Mouse (Mus musculus): ENCODE measurements around the gene Spata2l.
"Not testable (repeated sequence)": the region's sequence is repeated elsewhere in the genome, so short reads cannot be mapped to it uniquely, and the experiment has no call there.

Gene Spata2l

DNA sequence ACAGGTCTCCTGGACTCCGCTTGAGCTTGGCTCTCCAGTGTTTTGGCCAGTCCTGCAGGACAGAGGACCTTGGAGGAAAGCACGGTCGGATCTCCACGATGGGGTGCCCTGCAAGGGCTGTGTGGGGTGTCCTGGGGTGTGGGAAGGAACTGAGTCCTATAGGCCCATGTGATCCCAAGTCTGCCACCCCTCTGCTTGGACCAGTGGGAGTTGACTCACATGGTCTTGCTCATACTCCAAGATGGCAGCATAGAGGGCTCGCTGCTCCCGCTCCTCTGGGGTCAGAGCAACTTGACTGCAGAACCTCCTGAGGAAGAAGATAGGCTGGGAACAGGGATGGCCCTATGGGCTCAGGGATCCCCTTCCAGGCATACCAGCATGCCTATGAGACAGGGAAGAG is 11.7 kb upstream of the Spata2l start:
- DNase-seq (ENCODE audit: low read depth, low spot score): no peak

DNA sequence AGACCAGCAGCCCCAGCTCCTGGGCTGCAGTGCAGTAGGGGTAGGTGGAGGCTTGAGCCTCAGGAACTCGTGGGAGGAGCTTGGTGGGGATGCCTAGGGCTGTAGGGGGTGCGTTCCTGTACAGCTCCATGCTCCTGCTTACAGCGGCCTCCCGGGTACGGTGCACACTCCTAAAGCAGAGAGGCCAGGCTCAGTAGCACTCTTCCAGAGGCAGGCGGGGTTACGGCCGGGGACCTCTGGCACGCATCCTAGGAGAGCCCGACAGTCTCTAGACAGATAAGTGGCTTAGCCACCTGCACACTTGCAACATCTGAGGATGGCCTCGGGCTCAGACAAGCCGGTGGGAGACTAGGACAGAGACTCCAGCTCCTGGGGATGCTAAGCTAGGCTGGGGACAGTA is 9.5 kb upstream of the Spata2l start:
- no peak for DNase-seq (ENCODE audit: low read depth, low spot score)

DNA sequence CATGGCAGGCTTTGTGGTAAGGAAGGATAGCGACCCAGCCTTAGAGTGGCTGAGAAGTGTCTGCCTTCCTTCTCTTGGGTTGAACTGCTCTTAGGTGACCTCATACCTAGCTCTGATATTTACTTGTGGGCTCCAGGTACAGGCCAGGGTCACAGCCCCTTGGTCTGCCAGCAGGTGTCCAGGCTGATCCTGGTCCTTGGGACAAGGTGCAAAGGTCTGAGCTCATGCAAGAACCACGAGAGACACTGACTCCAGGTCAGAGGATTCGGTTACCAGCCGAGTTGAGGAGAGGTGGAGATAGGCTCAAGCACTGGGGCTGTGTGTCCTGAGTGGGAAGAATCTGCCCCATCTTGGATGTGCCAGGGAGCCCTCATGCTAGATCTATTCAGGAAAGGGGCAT is 8.3 kb upstream of the Spata2l start:
- no peak for DNase-seq (ENCODE audit: low read depth, low spot score)

DNA sequence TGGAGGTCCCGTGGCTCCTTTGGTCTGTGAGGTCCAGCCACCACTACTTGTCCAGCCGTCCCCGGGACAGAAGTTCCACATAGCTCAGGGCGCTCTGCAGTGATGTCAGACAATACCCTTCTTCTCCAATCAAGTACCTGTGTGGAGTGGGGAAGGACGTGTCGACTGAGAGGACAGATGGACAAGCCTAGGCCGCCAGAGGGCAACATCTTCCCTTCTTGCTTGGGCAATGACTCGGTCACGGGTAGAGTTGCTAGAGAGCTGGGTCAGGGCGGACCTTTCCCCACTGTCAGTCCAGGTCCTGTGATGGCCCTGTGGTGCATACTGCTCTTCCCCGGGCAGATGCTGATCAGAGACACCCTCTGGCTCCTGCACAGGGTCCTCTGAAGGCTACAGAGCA is 7.0 kb upstream of the Spata2l start:
- DNase-seq (ENCODE audit: low read depth, low spot score): no peak

DNA sequence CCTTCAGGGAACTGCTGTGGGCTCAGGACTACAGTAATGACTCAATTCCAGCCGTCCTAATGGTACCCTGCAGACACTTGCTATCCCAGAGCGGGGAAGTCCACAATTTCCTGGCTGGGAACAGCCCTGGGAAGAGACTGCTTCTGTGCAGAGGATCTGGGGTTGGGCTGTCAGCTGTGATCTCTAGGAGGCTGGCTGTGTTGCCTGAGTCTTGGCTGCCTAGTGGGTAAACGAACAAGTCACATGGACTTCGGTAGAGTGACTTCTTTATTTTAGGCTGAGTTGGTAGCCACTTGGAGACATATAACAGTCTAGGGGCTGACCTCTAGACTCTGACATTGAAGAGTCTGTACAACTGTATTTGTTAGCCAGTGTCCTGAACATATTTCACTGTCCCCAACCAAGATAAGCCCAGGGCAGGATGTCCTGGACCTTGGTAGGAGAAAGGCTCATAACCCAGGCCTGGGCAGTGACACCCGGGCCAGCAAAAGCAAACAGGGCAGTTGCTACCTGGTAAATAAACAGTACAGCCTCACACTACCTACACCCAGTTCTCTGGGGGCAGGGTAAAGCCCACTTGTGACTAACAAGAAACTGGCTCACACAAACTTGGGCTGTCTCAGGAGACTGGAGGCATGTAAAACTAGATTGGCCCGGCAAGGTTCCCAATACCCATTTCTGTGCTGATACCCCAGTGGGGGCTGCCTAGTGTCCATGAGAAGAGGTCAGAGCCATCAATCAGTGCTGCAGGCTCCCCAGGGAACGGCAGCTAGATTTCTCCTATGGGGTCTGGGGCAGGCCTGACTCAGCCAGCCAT is 6.3 kb upstream of the Spata2l start:
- no peak for DNase-seq (ENCODE audit: low read depth, low spot score)

DNA sequence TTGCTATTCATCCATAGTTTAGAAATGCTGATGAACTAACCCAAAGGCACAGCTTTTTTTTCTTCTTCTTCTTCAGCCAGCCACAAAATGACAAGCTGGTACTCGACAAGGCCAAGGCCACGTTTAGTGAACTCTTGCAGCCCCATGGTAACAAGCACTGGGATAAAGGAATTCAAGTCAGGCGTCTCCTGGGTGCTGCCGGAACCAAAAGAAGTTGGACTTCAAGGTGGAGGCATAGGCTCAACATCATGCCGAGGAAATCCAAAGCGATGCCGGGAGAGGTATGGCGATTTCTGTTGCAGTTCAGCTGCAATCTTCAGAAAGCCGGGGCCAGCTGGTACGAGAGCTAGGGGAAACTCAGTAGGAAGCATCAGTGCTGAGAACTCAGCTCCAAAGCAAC is 3.4 kb upstream of the Spata2l start:
- no peak for DNase-seq (ENCODE audit: low read depth, low spot score)

DNA sequence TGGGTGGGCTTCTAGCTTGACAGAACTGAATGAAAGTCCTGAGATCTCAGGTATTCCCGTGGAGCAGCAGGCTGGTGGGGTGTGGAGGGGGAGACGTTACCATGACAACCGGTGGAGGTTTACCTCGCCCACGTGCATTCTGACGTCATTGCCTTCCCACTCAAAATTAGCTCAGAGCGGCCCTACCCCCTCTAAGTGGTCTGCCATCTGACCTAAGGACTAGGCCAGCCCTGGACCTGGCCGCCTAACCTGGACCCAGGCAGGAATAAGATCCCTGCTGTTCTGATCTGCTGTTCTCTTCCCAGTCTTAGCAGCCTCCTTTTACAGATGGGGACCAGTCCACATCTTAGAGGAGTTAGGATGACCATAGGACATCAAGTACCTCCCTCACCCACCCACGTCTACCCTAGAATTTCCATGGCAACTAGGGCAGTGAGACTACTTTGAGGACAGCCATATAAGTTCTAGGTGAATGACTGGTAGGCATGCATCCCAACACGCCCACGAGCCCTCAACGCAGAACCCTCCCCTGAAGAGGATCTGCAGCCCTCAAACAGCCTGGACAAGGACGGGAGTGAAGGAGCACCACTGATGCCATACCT is 1.0 kb downstream of the Spata2l start:
- no peak for DNase-seq (ENCODE audit: low read depth, low spot score)

DNA sequence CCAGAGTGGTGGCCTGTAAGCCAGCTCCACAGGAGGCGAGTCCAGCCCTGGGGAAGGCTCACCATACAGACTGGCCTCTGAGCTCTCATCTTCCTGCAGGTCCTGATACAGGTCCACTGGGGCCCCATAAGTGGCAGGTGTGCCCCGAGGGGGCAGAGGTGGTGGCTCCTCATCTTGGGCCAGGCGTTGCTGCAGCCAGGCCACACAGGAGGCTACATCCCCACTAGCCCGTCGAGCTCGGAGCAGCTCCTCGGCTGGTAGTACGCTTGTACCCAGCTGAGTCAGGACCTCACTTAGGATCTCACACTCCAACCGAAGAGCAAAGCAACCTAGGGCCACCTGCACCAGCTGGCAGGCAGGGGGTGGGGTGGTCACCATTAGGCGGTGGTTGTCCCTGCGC is 2.3 kb downstream of the Spata2l start:
- DNase-seq (ENCODE audit: low read depth, low spot score): no peak

DNA sequence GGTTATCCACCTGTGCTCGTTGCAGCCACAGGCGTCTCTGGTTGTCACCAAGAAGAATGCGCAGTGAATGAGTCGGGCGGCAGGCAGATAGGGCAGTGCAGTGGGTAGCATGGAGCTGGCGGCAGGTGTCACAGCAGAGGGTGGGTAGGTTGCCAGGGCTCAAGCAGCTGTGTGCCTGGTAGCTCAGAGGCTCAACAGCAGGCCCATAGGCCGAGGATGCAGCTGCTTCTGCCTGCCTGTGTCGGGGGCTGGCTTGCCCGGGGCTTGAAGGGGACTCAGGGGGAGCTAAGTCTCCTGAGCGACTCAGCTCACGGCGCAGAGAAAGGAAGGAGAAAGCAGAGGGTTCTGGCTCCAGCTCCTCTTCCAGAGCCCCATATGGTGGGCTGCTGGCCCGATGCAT is 2.7 kb downstream of the Spata2l start:
- DNase-seq (ENCODE audit: low read depth, low spot score): no peak

DNA sequence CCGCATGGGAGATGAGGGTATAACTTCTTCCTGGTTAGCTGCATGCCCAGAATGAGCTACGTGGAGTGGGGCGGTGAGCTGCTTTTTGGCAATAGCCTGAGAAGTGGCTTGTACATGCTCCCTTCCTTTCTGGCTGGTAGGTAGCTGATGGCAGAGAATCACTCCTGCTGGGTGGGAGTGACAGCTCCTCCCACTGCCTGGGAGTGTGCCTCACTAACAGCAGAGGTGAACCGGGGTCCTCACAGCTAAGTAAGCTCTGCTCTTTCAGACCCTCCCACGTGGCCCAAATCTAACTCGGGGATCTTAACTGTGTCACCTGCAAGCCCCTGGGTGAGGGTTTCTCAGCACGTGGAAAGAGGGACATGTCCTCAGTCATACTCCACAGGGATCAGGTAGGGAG is 3.5 kb downstream of the Spata2l start:
- DNase-seq (ENCODE audit: low read depth, low spot score): no peak

DNA sequence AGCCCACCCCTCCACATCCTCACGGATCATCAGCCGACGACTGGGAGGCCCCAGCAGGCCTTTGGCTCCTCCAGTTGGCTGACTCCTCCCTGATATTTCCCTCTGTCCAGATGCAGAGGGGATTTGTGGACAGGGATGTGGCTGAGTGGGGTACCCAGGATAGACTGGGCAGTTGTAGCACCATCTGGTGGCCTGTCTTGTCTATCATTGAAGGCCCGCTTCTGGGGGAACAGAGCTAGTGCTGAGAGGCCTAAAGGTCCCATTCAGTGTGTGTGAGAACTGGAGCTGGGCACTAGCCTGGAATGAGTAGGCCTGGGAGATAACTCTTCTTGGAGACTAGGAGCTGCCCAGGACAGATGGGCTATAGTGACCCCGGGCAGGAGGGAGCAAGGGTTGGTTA is 4.3 kb downstream of the Spata2l start:
- DNase-seq (ENCODE audit: low read depth, low spot score): no peak

DNA sequence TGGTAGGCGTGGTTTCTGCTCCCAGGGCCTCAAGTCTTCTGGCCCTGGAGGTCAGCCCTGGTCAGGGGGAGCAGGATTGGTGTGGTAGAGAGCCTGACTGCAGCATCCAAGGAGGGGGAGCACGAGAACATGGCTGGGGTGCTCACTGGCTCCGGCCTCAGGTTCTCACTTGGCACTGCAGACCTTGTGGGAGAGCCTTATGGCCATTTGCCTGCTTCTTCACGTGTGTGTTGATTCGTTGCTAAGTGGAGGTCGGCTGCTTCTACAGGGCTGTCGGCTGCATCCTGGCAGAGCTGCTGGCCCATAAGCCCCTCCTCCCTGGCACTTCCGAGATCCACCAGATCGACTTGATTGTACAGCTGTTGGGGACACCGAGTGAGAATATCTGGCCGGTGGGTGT is 5.7 kb downstream of the Spata2l start:
- not testable (repeated sequence) for DNase-seq (ENCODE audit: low read depth, low spot score)

DNA sequence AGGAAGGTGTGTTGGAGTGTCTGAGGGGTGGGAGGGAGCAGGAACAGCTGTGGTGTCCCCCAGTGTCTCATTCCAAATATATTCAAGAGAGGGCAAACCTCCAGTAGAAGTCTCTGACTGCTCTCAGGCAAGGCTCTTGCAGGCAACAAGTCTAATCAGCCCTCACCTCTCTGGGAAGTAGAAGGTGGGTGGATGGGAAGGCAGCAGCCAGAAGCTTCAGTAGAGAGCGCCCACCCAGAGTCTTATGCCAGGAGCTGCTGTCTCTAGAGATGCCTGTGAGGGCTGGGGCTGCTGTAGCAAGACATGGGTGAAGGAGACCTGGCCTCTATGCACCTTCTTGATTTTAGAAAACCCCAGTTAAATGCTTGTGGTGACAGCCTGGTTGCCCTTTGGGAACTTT is 7.6 kb downstream of the Spata2l start:
- DNase-seq (ENCODE audit: low read depth, low spot score): no peak

DNA sequence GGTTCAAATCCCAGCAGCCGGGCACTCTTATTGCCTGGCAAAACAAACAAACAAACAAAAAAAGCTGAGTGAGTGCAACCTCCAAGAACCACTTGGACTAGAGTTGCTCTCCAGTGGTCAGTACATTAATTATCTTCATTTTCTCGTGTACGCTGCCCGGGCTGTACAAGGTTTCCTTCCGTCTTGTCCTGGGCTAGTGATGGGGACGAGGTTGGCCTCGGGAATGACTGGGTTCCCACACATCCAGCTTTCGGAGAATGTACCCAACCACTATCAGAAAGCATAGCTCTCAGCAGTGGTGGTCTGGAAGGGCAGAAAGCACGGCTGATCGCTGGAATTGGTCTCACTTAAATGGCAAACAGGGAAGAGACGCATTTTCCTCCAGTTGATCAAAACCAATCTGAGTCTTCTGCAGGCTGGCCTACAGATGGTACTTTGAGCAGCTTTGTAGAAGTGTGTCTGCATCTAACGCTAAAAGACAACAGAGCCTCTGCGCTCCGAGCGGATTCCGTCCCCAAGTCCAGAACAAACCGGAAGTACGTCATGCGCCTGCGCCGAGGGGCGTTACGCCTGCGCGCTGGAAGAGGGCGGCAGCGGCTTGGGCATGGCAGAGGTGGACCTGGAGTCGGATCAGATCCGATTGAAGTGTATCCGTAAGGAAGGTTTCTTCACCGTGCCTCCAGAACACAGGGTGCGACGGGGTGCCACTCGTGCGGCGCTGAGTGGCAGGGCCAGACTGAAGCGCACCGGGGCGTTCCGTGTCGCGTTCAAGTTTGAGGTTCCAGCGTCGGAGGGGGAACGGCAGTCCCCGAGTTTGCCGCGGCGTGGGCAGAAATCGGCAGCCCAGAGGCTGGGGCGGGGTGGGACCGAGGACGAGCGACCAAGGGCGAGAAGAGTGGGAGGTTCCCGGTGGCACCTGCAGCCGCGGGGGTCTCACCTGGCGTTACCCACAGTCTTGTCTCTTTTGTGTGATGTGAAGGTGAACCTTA is 11.5 kb downstream of the Spata2l start, which contains the start of gene Cdk10:
TSS of gene Cdk10 (plus strand) at position 565 of the 989 bp plus-strand sequence.
- peak; percentile 91 for DNase-seq (ENCODE audit: low read depth, low spot score)

DNA sequence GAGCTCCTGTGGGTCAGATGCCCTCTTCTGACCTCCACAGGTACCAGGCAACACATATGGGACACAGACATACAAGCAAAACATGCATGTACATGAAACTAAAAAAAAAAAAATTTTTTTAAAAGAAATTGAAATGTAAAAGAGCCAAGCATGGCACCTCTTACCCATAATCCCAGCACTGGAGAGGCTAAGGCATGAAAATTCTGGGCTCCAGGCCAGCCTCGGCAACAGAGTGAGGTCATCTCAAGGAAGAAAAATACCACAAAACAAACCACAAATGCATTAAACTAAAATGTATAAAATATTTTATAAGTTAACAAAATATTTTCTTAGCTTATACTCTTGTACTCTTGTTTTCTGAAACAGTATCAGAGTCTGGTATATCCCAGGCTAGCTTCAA is 15.1 kb downstream of the Spata2l start:
- no peak for DNase-seq (ENCODE audit: low read depth, low spot score)

DNA sequence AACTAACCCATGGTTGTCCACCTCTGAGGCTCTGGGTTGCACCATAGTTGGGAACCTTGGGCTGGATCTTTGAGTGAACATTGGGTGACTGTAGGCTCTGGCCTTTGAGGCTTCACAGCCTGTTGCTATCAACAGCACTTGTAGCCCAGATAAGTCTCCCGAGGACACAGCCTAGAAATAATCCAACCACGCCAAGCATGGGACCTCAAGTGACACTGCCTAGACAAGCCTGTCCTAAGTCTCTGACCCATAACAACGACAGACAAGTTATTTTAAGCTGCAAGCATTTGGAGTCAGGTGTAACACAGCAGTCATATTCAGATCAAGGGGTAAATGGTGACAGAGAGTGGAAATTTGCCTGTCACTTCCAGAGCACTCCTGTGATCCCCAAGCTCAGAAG is 20.6 kb downstream of the Spata2l start:
- DNase-seq (ENCODE audit: low read depth, low spot score): no peak

DNA sequence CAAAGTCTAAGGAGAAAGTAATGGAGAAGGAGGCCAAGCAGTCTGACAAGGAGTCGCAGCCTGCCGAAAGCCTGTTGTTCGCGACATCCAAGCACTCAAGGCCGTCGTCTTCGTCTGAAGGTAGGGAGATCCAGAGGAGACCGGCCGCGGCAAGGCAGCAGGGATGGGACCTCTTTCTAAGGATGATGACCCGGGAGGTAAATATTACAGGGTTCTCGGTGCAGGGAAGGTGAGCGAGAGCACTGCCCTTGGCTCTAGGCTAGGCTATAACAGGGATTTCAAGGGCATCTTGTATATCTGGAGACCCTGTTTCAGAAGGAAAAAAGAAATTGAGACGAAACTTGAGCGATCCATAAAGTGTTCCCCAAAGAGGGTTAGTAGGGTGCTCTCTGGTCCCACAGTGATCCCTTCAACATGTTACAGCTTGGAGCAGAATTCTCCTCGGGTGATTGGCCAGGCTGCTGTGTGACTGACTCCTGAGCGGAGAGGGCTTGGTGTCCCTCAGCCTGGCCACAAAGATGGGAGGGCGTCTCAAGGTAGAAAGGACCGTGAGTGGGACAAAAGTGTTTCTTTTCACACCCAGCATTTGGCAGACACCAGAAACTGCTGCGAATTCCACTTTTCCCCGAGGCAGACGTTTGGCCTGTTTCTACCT is 22.8 kb downstream of the Spata2l start:
- no peak for DNase-seq (ENCODE audit: low read depth, low spot score)

DNA sequence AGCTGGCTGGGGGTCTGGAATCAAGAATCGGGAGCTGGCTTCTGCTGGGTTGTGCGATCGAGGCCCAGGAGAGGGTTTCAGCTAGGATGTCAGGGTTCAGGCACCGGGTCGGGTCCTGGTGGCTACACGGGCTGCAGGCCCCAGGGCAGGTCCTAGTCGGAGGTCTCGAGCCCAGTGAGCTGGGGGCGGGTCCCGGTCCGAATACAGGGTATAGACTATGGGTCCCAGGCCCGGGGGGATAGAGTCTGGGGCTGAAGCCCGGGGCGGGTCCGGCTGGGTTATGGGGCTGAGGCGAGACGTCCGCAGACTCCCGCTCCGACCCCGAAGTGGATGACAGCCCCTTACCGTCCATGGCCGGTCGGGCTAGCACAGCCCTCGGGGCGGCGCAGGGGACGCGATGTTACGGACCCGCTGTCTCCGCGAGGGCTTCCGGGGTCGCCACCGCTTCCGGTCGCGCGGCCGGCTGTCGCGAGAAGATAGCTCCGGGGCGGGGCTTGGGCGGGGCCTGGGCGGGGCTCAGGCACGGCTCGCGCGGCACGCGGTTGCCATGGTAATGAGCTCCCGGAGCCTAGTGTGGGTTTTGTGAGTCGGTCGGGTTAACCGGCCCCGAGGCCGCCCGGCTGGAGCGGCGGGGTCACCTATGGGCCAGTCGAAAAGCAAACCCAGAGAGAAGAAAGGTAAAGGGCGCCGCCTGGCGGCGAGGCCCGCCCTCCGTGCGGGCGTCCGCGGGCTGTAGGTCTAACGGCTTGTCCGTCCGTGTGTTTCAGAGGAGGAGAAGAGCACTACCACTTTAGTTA is 23.5 kb downstream of the Spata2l start, which contains the start of the genes Chmp1a and Spata33:
TSS of gene Chmp1a (minus strand) at position 443 of the 797 bp plus-strand sequence.
TSS of gene Spata33 (plus strand) at position 512 of the 797 bp plus-strand sequence.
- peak; percentile 98 for DNase-seq (ENCODE audit: low read depth, low spot score)

DNA sequence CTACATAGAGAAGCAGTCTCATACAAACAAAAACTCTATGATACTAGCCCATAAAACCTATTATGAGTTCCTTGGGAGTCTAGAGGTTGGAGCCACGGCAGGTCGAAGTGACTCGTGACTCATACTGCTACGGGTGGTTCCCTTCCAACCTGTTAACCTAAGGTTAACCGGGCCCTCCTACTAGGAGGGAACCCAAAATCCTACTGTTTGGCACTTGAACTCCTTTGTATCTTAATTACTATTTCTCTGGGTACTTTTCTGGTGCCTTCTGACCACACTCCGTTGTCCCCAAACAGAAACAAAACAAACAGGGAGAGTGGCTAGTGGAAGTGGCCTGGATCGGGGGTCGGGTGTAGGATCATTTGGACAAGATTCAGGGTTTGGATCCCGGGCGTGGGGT is 24.2 kb downstream of the Spata2l start:
- DNase-seq (ENCODE audit: low read depth, low spot score): no peak

DNA sequence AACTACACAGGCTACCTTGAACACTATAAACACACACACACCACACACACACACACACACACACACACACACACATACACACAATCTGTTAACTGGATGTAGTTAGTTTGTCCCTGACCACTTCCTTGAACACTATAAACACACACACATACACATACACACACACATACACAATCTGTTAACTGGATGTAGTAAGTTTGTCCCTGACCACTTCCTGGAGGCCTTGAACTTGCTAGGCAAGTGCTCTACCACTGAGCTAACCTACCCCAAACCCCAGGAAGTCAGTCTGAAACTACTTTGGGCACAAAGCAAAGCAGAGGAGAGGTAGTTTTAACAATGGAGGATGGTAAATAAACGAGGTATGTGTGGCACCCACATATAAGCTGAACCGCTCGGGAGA is 32.5 kb downstream of the Spata2l start:
- no peak for DNase-seq (ENCODE audit: low read depth, low spot score)

DNA sequence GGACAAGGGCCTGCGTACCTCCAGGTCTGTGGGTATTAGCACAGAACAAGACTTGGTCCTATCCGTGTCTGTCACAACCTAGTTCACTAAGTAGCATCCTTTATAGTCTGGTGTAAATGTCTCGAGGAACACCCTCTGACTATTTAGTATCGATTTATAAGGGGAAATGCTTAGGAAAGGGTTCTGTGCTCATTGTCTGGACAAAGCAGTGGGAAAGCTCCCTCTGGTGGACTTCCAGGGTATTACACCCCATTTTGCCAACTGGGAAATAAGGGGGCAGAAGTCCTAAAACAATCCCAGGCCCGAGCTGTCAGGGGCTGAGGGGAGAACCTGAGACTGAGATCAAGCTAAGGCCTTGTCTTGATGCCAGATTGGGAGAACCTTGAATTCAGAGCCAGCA is 33.7 kb downstream of the Spata2l start:
- peak; percentile 89 for DNase-seq (ENCODE audit: low read depth, low spot score)
